Mouse (Mus musculus): ENCODE measurements around the gene Mogat1.

Mogat1 gene

GRCm38 (mm10) chr1:78510862-78511261 lies at the start of gene Mogat1:
Gene Mogat1 (plus strand): TSS chr1:78510991.
- peak; percentile 26 for DNase-seq

GRCm38 (mm10) chr1:78472441-78472840 lies 38.4 kb upstream of the Mogat1 start:
- no peak for DNase-seq

GRCm38 (mm10) chr1:78483430-78483829 lies 27.4 kb upstream of the Mogat1 start:
- no peak for DNase-seq

DNA sequence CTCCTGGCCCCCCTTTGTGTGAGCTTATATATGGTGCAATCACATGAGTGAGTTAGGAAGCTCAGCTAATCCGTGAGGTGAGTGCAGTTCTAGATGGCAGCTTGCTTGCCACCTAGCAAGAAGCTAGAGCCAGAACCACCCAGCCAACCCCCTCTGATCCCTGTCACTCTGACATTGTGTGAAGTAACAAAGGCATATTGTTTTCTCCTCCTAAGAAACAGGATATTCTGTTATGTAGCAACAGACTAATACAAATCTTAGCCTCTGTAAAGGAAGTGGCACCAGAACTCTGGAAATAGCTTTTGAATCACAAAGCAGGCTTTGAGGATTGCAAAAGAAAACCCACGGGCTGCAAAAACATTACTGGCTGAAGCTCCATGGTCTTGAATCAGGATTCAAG lies 26.4 kb upstream of the Mogat1 start:
- DNase-seq: no peak

DNA sequence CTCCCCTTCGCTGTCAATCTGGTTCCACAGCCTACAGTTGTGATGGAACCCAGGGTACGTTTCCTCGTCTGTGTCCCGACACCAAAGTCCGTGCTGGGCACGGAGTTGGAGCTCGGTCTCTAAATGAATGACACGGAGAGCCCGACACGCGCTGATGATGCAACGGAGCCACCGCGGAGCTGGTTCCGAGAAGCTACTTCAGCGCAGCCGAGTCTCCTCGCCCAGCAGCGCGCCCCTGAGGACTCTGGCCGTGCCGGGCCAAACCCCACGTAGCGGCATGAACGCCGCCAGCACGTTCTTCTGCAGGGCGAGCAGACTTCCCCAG lies 22.4 kb upstream of the Mogat1 start:
- DNase-seq: no peak

- DNase-seq: peak; percentile 93
Measured at GRCm38 (mm10) chr1:78488752-78489492, 21.9 kb upstream of the Mogat1 start, which contains the start of gene Farsb. Gene Farsb (minus strand): TSS chr1:78488897.

- DNase-seq: no peak
Measured at GRCm38 (mm10) chr1:78490143-78490542, 20.6 kb upstream of the Mogat1 start.

- no peak for DNase-seq
Measured at GRCm38 (mm10) chr1:78501036-78501435, 9.8 kb upstream of the Mogat1 start.

DNA sequence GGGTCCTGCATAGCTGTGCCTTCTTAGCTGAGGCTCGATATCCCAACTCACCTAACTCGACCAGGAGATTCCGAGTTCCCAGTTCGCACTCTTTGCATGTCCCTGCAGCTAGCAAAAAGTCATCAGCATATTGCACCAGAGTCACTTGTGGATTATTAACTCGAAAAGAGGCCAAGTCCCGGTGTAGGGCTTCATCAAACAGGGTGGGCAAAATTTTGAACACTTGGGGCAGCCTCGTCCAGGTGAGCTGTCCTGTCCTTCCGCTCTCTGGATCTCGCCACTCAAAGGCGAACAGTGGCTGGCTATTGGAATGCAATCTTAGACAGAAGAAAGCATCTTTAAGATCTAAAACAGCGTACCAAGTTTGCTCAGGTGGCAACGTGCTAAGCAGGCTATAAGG lies 8.9 kb upstream of the Mogat1 start:
- peak; percentile 15 for DNase-seq

DNA sequence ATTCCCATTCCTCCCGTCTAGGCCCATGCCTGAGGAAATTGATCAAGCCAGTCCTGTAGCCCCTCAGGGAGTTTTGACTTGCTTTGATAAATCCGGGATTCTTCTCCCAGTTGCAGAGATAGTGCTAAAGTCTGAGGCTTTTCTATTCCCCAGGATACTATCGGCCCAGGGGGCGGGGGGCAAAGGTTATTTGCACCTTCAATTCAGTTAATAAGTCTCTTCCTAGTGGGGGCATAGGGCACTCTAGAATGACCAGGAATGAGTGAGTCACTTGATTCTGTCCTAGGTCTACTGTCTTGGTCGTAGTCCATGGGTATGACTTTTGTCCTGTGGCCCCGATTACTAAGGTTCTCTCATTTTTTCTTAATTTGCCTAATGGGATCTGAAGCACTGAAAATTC lies 8.3 kb upstream of the Mogat1 start:
- DNase-seq: peak; percentile 62

- DNase-seq: no peak
Measured at GRCm38 (mm10) chr1:78507137-78507536, 3.7 kb upstream of the Mogat1 start.

DNA sequence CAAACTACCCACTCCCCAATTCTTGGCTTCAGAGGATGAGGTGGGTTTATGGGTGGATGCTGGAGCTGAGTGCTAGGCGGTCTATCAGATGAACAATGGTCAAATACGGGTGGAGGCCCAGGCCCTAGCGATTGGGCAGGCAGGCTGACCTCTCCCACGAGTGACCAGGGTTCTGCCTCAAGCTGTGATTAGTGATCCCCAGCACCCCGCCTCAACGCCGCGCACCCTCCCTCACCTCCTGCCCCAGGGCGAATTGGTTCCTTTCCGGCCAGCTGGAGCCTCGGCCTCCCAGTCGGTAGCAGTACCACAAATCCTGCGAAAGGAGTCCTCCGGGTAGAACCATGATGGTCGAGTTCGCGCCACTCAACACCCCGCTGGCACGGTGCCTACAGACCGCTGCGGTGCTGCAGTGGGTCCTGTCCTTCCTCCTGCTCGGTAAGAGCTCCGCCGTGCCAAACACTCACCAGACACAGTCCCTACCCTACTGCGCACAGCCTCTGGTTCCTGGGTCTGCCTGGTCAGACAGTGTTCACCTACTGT lies 900 bp downstream of the Mogat1 start, which contains the start of gene BC035947:
TSS of gene BC035947 (minus strand) at position 538 of the 540 bp plus-strand sequence.
- peak; percentile 46 for DNase-seq

DNA sequence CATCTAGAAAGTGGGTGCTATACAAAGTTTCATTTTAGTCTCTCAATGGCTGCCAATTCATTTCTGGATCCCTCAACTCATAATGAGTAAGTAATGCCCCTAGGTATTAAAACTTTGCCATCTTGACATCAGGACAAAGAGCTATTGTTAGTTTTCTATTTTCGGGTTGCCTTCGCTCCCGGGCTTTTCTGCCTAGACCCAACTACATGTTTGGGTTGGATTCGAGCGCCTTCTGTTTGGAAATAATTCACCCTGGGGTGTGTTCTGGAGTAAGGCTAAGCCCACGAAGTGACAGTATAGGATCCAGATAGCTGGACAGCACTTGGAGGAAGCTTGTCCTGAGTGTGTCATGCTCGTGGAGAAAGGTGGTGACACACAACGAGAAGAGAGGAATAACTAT lies 2.0 kb downstream of the Mogat1 start:
- DNase-seq: no peak

DNA sequence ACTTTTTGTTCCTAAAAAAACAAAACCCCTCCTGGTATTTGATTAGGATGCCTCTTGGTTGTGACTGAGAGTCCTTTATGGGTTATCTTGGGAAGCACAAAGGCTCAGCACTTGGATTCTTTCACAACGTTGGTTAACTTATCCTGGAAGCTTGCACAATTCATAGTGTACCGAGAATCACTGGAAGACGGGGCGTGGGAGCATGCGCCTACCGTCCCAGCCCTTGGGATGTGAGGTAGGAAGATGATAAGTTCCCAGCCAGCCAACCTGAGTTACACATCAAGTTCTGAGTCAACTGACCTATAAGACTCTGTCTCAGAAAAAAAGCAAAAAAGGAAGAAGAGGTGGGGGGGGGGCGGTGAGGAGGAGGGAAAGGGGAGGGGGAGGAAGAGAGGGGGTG lies 8.1 kb downstream of the Mogat1 start:
- no peak for DNase-seq

- peak; percentile 65 for DNase-seq
Measured at GRCm38 (mm10) chr1:78525189-78525886, 14.5 kb downstream of the Mogat1 start.

GRCm38 (mm10) chr1:78528356-78528755 lies 17.6 kb downstream of the Mogat1 start:
- DNase-seq: no peak

GRCm38 (mm10) chr1:78529011-78529410 lies 18.2 kb downstream of the Mogat1 start:
- DNase-seq: no peak

- DNase-seq: no peak
Measured at GRCm38 (mm10) chr1:78530500-78531215, 19.9 kb downstream of the Mogat1 start.

- no peak for DNase-seq
Measured at GRCm38 (mm10) chr1:78532184-78532800, 21.5 kb downstream of the Mogat1 start.

- DNase-seq: no peak
Measured at GRCm38 (mm10) chr1:78534428-78535150, 23.8 kb downstream of the Mogat1 start.

- DNase-seq: peak; percentile 78
Measured at GRCm38 (mm10) chr1:78536310-78537164, 25.7 kb downstream of the Mogat1 start.
